Mouse (Mus musculus): ENCODE results near the gene Mrps15.
"Not testable (repeated sequence)": the region's sequence is repeated elsewhere in the genome, so short reads cannot be mapped to it uniquely, and the experiment has no call there.

DNA sequence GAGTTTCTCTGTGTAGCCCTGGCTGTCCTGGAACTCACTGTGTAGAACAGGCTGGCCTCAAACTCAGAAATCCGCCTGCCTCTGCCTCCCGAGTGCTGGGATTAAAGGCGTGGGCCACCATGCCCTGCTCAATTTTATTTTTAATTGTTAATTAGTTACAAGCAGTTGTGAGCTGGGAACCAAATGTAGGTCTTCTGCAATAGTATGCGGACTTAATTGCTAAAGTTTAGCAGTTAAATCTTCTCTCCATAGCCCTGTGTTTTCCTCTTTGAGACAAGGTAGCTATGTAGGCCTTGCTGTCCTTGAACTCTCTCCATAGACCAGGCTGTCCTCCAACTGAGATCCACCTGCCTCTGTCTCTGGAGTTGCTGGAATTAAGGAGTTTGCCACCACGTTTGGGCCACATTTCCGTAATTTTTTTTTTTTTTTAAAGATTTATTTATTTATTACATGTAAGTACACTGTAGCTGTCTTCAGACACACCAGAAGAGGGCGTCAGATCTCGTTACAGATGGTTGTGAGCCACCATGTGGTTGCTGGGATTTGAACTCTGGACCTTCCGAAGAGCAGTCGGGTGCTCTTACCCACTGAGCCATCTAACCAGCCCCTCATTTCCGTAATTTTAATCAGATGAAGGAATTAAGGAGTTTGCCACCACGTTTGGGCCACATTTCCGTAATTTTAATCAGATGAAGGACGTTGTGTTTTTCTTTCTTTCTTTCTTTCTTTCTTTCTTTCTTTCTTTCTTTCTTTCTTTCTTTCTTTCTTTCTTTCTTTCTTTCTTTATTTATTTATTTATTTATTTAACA lies 49.1 kb downstream of the Mrps15 start:
- not testable (repeated sequence) for TF ChIP-seq CTCF (IDR thresholded peaks at IDR 0.05; ENCODE audit: low read depth, low read length); GATA1 (IDR thresholded peaks at IDR 0.05; ENCODE audit: borderline replicate concordance, low read length); GATA2 (IDR thresholded peaks at IDR 0.05; ENCODE audit: borderline replicate concordance, low read depth, low read length); TAL1 (conservative IDR thresholded peaks at IDR 0.05; ENCODE audit: low read depth, low read length)
